Mouse (Mus musculus) cerebellum, adult 2 months (tissue): ENCODE results near the gene Gli2. TPM values are rescaled to one million over a fixed set of nuclear protein-coding genes. Genes with fewer than 3 reads are reported as not detected.

ENCODE experiments used
- DNase-seq, 2 experiments: peaks; one replicate each; pipeline ENCODE4 v3.0.0; 2021
- H3K27ac ChIP-seq: fragments of 200-500 bp; 2 replicates; pipeline ENCODE4 v1.5.1; 2012; ENCODE audit warnings: low read length, control low read depth, inconsistent platforms; ENCODE audit not compliant: insufficient read depth
- H3K27me3 ChIP-seq: fragments of 200-500 bp; 2 replicates; pipeline ENCODE4 v1.6.1; 2012; ENCODE audit warnings: inconsistent platforms, mild to moderate bottlenecking, low read length, moderate library complexity; ENCODE audit not compliant: control insufficient read depth, insufficient read depth
- H3K4me1 ChIP-seq: fragments of 200-500 bp; 2 replicates; pipeline ENCODE4 v1.6.1; 2011; ENCODE audit warnings: low read length; ENCODE audit not compliant: control insufficient read depth, insufficient read depth
- H3K4me3 ChIP-seq: fragments of 200-500 bp; replicated peaks from 2 replicates; pipeline ENCODE3; 2011; ENCODE audit warnings: mild to moderate bottlenecking, low read depth, low read length, control low read depth; ENCODE audit not compliant: insufficient read depth
- CTCF ChIP-seq: fragments of 200-500 bp; IDR thresholded peaks from 2 replicates; pipeline ENCODE4 v1.5.1; 2011; ENCODE audit warnings: low read depth, mild to moderate bottlenecking, control low read depth, low read length, moderate library complexity, borderline replicate concordance; ENCODE audit not compliant: insufficient read depth
- POLR2A ChIP-seq: fragments of 200-500 bp; IDR thresholded peaks from 2 replicates; pipeline ENCODE4 v1.6.1; 2011; ENCODE audit warnings: low read length, control low read depth, borderline replicate concordance; ENCODE audit not compliant: insufficient read depth
- WGBS: fragments of 180-500 bp; shearing (Covaris S2); methylation state at CpG from one replicate; pipeline ENCODE4 v1.1.7; 2018; 5-methylcytosine and 5-hydroxymethylcytosine counted together
- polyA plus RNA-seq: library from polyadenylated mRNA; depleted of rRNA; stranded (reverse); fragments of >200 nt; gene quantifications from 2 replicates; pipeline ENCODE4 v1.2.3, GENCODE M21; 2012

The Gli2 gene
- polyA plus RNA-seq, 1 experiment, result 2.4 TPM

- H3K4me3 ChIP-seq, result no peak overlapping the region
- TF ChIP-seq POLR2A (no peak), CTCF (no peak)
- 71% methylated on average over 7 of the region's 8 CpGs for WGBS
- no peaks in the 10 kb centered on the region for H3K4me1 ChIP-seq
- H3K27ac ChIP-seq, result no peak overlapping the region
- no peaks in the 10 kb centered on the region for H3K27me3 ChIP-seq
- no peak for DNase-seq
These were observed 151.4 kb downstream of the Gli2 start for GRCm38 (mm10) chr1:118901868-118902586.

GRCm38 (mm10) chr1:118898351-118898750, 155.1 kb downstream of the Gli2 start:
- 94% methylated on average over 3 of the region's 3 CpGs for WGBS
- DNase-seq, result no peak
- H3K4me3 ChIP-seq, result no peak overlapping the region
- H3K27me3 ChIP-seq, result no peaks in the 10 kb centered on the region
- H3K27ac ChIP-seq, result no peak overlapping the region
- no peaks in the 10 kb centered on the region for H3K4me1 ChIP-seq
- no peak for TF ChIP-seq POLR2A
- TF ChIP-seq CTCF, result no peak

DNA sequence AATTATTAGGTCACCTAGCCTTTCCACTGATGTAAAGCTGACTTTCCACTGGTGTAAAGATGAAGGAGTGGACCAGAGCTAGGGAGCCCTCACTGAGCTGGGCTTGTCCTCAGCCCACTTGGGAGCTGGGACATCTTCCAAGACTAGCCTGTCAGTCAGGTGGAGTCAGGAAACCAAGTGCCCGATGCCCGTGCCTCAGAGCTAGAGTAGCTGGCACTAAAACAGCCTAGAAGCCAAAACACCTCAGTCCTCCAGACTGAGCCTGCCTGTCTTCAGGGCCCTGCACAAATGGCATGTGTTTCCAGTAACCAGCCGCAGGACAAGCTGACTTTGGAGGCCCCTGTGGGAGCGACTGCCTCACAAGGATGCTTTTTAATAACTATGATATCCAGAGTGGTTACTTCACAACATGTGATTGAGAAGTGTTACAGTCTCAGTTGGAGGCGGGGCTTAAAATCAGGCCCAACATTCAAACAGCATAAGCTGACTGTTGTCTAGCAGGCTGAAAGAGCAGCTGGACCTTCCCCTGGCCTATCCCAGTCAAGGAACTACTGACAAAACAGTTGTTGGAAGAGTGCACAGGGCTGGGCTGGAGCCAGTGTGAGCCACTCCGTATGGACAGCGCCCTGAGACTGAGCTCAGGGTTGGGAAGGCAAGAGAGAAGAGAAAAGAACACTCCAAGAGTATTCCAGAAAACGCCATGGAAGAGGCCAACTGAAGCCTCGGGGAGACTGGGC, 158.2 kb downstream of the Gli2 start:
- TF ChIP-seq POLR2A, result no peak
- no peaks in the 10 kb centered on the region for H3K27me3 ChIP-seq

GRCm38 (mm10) chr1:118891395-118891794, 162.0 kb downstream of the Gli2 start:
- Histone ChIP-seq H3K4me1 (peaks cover 5% of the 10 kb centered on the region; the same call in 1 of the 2 replicates), H3K27me3 (no peaks in the 10 kb centered on the region), H3K27ac (no peak overlapping the region), H3K4me3 (no peak overlapping the region)
- no peak for TF ChIP-seq CTCF
- no peak for TF ChIP-seq POLR2A
- WGBS, result 88% methylated on average over 5 of the region's 5 CpGs
- no peak for DNase-seq

More for the DNA sequence above, 158.2 kb downstream of the Gli2 start:
- Histone ChIP-seq H3K27ac (no peak overlapping the region), H3K4me1 (peaks cover 5% of the 10 kb centered on the region; the same call in 1 of the 2 replicates), H3K4me3 (no peak overlapping the region)
- DNase-seq, result no peak
- 40% methylated on average over 9 of the region's 9 CpGs for WGBS

GRCm38 (mm10) chr1:118890125-118890875, 163.1 kb downstream of the Gli2 start:
- DNase-seq, result no peak
- 23% methylated on average over 14 of the region's 14 CpGs for WGBS
- Histone ChIP-seq H3K27me3 (no peaks in the 10 kb centered on the region), H3K4me1 (peaks cover 5% of the 10 kb centered on the region; the same call in 1 of the 2 replicates), H3K4me3 (no peak overlapping the region), H3K27ac (no peak overlapping the region)
- TF ChIP-seq CTCF (no peak), POLR2A (no peak)

- Histone ChIP-seq H3K27ac (no peak overlapping the region), H3K4me1 (no peaks in the 10 kb centered on the region), H3K4me3 (no peak overlapping the region), H3K27me3 (no peaks in the 10 kb centered on the region)
- 65% methylated on average over 7 of the region's 7 CpGs for WGBS
- TF ChIP-seq CTCF (no peak), POLR2A (no peak)
- no peak for DNase-seq
These were observed 172.6 kb downstream of the Gli2 start for GRCm38 (mm10) chr1:118880781-118881247.

DNA sequence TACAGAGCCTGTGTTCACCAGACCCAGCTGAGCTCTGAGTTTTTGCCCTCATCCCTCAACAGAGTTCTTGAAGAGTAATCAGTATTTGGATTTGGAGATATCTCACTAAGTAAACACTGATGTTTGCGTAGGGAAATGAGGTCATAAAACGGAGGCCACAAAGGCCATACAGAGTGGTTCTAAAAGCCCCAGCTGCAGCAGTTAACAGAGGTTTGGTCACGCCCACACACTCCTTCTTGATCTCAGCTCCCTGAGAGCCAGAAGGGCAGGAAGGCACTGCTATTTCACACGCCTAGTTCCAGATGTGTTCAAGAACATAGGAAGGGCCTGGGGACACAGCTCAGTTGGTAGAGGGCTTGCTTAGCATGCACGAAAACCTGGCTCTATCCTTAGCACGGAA, 175.1 kb downstream of the Gli2 start:
- H3K27ac ChIP-seq, result no peak overlapping the region
- WGBS, result 91% methylated on average over 6 of the region's 6 CpGs
- DNase-seq, result no peak
- no peaks in the 10 kb centered on the region; the same call in 1 of the 2 replicates for H3K4me1 ChIP-seq
- H3K27me3 ChIP-seq, result no peaks in the 10 kb centered on the region
- no peak overlapping the region for H3K4me3 ChIP-seq
- no peak for TF ChIP-seq POLR2A
- TF ChIP-seq CTCF, result no peak

DNA sequence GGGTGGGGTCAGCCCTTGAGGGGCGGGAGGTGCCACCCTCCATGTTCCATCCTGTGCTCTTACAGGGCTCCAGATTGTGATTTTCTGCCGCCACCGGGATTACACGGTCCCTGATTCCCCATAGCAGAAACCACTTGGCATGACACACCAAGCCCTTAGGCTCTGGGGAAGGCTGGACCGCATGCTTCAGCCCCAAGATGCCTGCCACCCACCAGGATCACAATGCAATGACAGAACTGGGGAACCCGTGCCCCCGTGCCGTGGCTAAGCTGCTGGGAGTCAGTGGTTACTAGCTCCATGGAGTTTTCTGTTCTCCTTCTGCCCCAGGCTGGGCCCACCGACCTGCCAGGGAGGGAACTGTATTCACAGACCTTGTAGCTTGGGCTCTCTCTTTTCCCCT, 178.2 kb downstream of the Gli2 start:
- 58% methylated on average over 9 of the region's 9 CpGs for WGBS
- Histone ChIP-seq H3K4me1 (no peaks in the 10 kb centered on the region; the same call in 1 of the 2 replicates), H3K27ac (no peak overlapping the region), H3K27me3 (no peaks in the 10 kb centered on the region), H3K4me3 (no peak overlapping the region)
- no peak for DNase-seq
- TF ChIP-seq POLR2A (no peak), CTCF (no peak)
